In the genomic region with DNA sequence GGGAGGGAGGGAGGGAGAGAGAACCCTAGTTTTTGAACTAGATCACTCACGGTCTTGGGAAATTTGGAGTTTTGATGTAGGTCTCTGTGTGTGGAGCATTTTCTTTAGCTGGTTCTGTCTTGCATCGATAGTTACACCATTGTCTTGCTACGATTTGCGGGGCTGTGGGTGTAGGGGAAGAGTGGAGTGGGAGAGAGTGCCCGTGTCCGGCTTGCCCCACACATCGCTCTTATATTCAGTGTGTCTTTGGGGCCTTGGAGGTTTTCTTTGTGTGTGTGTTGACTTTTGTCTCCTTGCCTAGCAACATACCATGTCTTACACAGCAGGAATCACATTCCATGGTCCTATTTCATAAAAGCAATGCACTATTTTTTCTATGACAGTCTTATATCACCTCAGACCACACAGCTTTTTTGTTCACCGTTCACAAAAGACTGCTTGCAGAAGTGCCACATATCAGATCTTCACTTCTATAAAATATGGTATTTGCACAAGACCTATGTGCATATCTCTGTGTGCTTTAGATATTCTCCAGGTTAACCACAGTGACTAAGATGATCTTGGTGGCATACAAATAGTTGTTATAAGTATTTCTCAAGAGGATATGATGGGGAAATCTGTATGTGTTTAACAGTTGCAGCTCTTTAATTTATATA, we compare ENCODE assay signal across 8 mouse cellular contexts. TPM values are rescaled to one million over a fixed set of nuclear protein-coding genes. Genes with fewer than 3 reads are reported as not detected.
DNase-seq lines count a peak whose midpoint lies in the region; ATAC-seq and TF ChIP-seq lines count a peak whose summit lies in the region.

No protein-coding gene starts in this region.

- peak overlapping the region; percentile 42 for H3K4me2 ChIP-seq in embryonic facial prominence, embryonic 15.5 days (replicated peaks)
- peak overlapping the region; percentile 47 for H3K4me2 ChIP-seq in limb, embryonic 14.5 days (replicated peaks; ENCODE audit: low read depth, low read length, severe bottlenecking)
- H3K4me2 ChIP-seq in neural tube, embryonic 14.5 days (ENCODE audit: low read depth, low read length): peak overlapping the region; percentile 46

- intact Hi-C loops in left cerebral cortex, postnatal 10 days (cut with DNase I): no loop called here

- TF ChIP-seq CTCF in lung, adult 2 months (IDR thresholded peaks at IDR 0.05; ENCODE audit: insufficient read depth, low read length): no peak

- H3K27ac ChIP-seq in embryonic facial prominence, embryonic 15.5 days (replicated peaks): no peak overlapping the region
- H3K27ac ChIP-seq in limb, embryonic 14.5 days (replicated peaks; ENCODE audit: low read depth, low read length): no peak overlapping the region
- H3K27ac ChIP-seq in neural tube, embryonic 14.5 days (ENCODE audit: low read depth, low read length): no peak overlapping the region

- peaks cover 3% of the 10 kb centered on the region for H3K4me1 ChIP-seq in lung, adult 2 months (ENCODE audit: control insufficient read depth, insufficient read depth, low read length)
- H3K4me1 ChIP-seq in embryonic facial prominence, embryonic 15.5 days: no peaks in the 10 kb centered on the region
- no peaks in the 10 kb centered on the region for H3K4me1 ChIP-seq in limb, embryonic 14.5 days (ENCODE audit: control insufficient read depth, insufficient read depth, low read length)
- no peaks in the 10 kb centered on the region for H3K4me1 ChIP-seq in neural tube, embryonic 14.5 days (ENCODE audit: control insufficient read depth, insufficient read depth, low read length)

- DNase-seq in lung, adult 2 months: no peak
- DNase-seq in lung, postnatal 14 days: no peak
- DNase-seq in limb, embryonic 14.5 days (ENCODE audit: low spot score): no peak
- DNase-seq in left cerebral cortex, postnatal 10 days (ENCODE audit: extremely low spot score in 1 of 2, low spot score in 2 of 2): no peak
- no peak for DNase-seq in adrenal gland, adult 8-10 months
- no peak for DNase-seq in frontal cortex, postnatal 25 days (ENCODE audit: low spot score in 2 of 2)

- no peaks in the 10 kb centered on the region for H3K27me3 ChIP-seq in embryonic facial prominence, embryonic 15.5 days
- no peaks in the 10 kb centered on the region for H3K27me3 ChIP-seq in limb, embryonic 14.5 days (ENCODE audit: control insufficient read depth, insufficient read depth, low read length)
- no peaks in the 10 kb centered on the region for H3K27me3 ChIP-seq in neural tube, embryonic 14.5 days (ENCODE audit: control insufficient read depth, insufficient read depth, low read length)

- WGBS in lung, adult 2 months: 18% methylated on average over 8 of the region's 8 CpGs
- 5% methylated on average over 8 of the region's 8 CpGs for WGBS in embryonic facial prominence, embryonic 15.5 days
- WGBS in limb, embryonic 14.5 days: 4% methylated on average over 8 of the region's 8 CpGs
- WGBS in neural tube, embryonic 14.5 days: 3% methylated on average over 8 of the region's 8 CpGs

- H3K9ac ChIP-seq in embryonic facial prominence, embryonic 15.5 days: no peak overlapping the region
- 0 out of 2 replicates have a peak overlapping the region, but pooled peaks have one; percentile 40 for H3K9ac ChIP-seq in limb, embryonic 14.5 days (ENCODE audit: low read depth, low read length, severe bottlenecking)
- H3K9ac ChIP-seq in neural tube, embryonic 14.5 days (replicated peaks; ENCODE audit: low read depth, low read length): 0 out of 2 replicates have a peak overlapping the region, but pooled peaks have one; percentile 7

- H3K36me3 ChIP-seq in embryonic facial prominence, embryonic 15.5 days: no peaks in the 10 kb centered on the region
- no peaks in the 10 kb centered on the region for H3K36me3 ChIP-seq in limb, embryonic 14.5 days (ENCODE audit: control insufficient read depth, insufficient read depth, low read length)
- no peaks in the 10 kb centered on the region for H3K36me3 ChIP-seq in neural tube, embryonic 14.5 days (ENCODE audit: control insufficient read depth, insufficient read depth, low read length)

- no peak for TF ChIP-seq POLR2A in lung, adult 2 months (IDR thresholded peaks at IDR 0.05; ENCODE audit: borderline replicate concordance, extremely low read depth, low read depth, low read length)
- no peak for TF ChIP-seq POLR2A in limb, embryonic 14.5 days (IDR thresholded peaks at IDR 0.05; ENCODE audit: borderline replicate concordance, extremely low read depth, insufficient read depth, insufficient read length)

- peak overlapping the region; percentile 29 for H3K4me3 ChIP-seq in lung, adult 2 months (replicated peaks; ENCODE audit: extremely low read depth, low read depth, low read length)
- peak overlapping the region; percentile 27 for H3K4me3 ChIP-seq in embryonic facial prominence, embryonic 15.5 days (replicated peaks)
- H3K4me3 ChIP-seq in limb, embryonic 14.5 days (replicated peaks; ENCODE audit: low read length): peak overlapping the region; percentile 24
- peak overlapping the region; percentile 22 for H3K4me3 ChIP-seq in neural tube, embryonic 14.5 days (ENCODE audit: low read depth, low read length)

- H3K9me3 ChIP-seq in embryonic facial prominence, embryonic 15.5 days (replicated peaks): no peaks in the 10 kb centered on the region
- no peaks in the 10 kb centered on the region for H3K9me3 ChIP-seq in limb, embryonic 14.5 days (ENCODE audit: control insufficient read depth, low read length)
- H3K9me3 ChIP-seq in neural tube, embryonic 14.5 days (ENCODE audit: control insufficient read depth, low read length): no peaks in the 10 kb centered on the region

- no peak for ATAC-seq in embryonic facial prominence, embryonic 15.5 days (ENCODE audit: insufficient number of reproducible peaks, low FRiP score, low TSS enrichment, low read depth)
- no peak for ATAC-seq in limb, embryonic 14.5 days (ENCODE audit: low FRiP score, low read depth)
- ATAC-seq in neural tube, embryonic 14.5 days (ENCODE audit: low read depth): 0 out of 2 replicates have a peak, but pooled peaks have one; percentile 72

RNA-seq across cellular contexts. Expression of a gene that starts 4.0 kb away (rescaled TPM):
- polyA plus RNA-seq in lung, adult 2 months (2012; rRNA removed): 0.38 and 1.3 TPM in 2 replicates
- 0.39 TPM in 1 of 2 replicates, not detected in the other for polyA plus RNA-seq in embryonic facial prominence, embryonic 15.5 days (2015; fragmentation: Nextera tagmentation; extraction: Ambion mirVana)
- 0.10 and 0.15 TPM in 2 replicates for polyA plus RNA-seq in limb, embryonic 14.5 days (2012; rRNA removed)
- not detected in 2 replicates for polyA plus RNA-seq in limb, embryonic 14.5 days (2014; fragmentation: Nextera tagmentation; extraction: Ambion mirVana)
- polyA plus RNA-seq in neural tube, embryonic 14.5 days (2014; fragmentation: Nextera tagmentation; extraction: Ambion mirVana): 0.23 and 0.83 TPM in 2 replicates
- not detected for total RNA-seq in left cerebral cortex, postnatal 10 days (2021)
- under 1 TPM in 2 of 4 experiments, not detected in 2; 0.32 to 0.52 TPM for total RNA-seq in adrenal gland, adult 8-10 months (2022)

RNA-seq across cellular contexts. Expression of a gene that starts 51.0 kb away (rescaled TPM):
- polyA plus RNA-seq in lung, adult 2 months (2012; rRNA removed): 0.09 and 0.12 TPM in 2 replicates
- polyA plus RNA-seq in embryonic facial prominence, embryonic 15.5 days (2015; fragmentation: Nextera tagmentation; extraction: Ambion mirVana): not detected in 2 replicates
- 0.05 and 0.06 TPM in 2 replicates for polyA plus RNA-seq in limb, embryonic 14.5 days (2012; rRNA removed)
- not detected in 2 replicates for polyA plus RNA-seq in limb, embryonic 14.5 days (2014; fragmentation: Nextera tagmentation; extraction: Ambion mirVana)
- not detected in 2 replicates for polyA plus RNA-seq in neural tube, embryonic 14.5 days (2014; fragmentation: Nextera tagmentation; extraction: Ambion mirVana)
- total RNA-seq in left cerebral cortex, postnatal 10 days (2021): not detected
- total RNA-seq in adrenal gland, adult 8-10 months (2022): under 1 TPM in 1 of 4 experiments, not detected in 3; 0.19 TPM
